ENCODE assay signal across 16 mouse cellular contexts in genomic region chr14:103256866-103257265, GRCm38 (mm10).
"Had no signal": no experiment of that assay in that cellular context is flagged by ENCODE, and none has a peak within 500 bp of the region (broad histone marks: within the 10 kb centered on the region; RNA-seq: fewer than 3 reads in every experiment).

No protein-coding gene starts in this region.

- ATAC-seq: liver, postnatal 0 days; lung, postnatal 0 days; midbrain, embryonic 13.5 days; midbrain, embryonic 15.5 days had no signal

- DNase-seq: liver, postnatal 0 days; lung, adult 2 months; lung, postnatal 14 days; lung, postnatal 36 days; thymus, adult 18-20 months; thymus, postnatal 14 days; thymus, postnatal 36 days had no signal

- H3K27ac ChIP-seq: lung, embryonic 15.5 days; macrophage; midbrain, embryonic 13.5 days; midbrain, embryonic 15.5 days; neural tube, embryonic 12.5 days; stomach, embryonic 15.5 days; stomach, postnatal 0 days had no signal

- H3K4me3 ChIP-seq: lung, embryonic 15.5 days; megakaryocyte, embryonic 14.5 days; midbrain, embryonic 13.5 days; midbrain, embryonic 15.5 days; neural tube, embryonic 12.5 days; stomach, embryonic 15.5 days had no signal
